Mouse (Mus musculus) forebrain, embryonic 16.5 days (tissue): ENCODE results near the gene Phactr1. TPM values are rescaled to one million over a fixed set of nuclear protein-coding genes. Genes with fewer than 3 reads are reported as not detected.
A peak's percentile ranks its signal among the peaks of the same experiment; 100 is the strongest.

ENCODE experiments used
- ATAC-seq: fragments of 200-750 bp; cut with Nextera tagmentation; 2 replicates; pipeline ENCODE4 v1.8.0; 2017; ENCODE audit warnings: mild to moderate bottlenecking, moderate library complexity
- H3K27ac ChIP-seq: fragments of 300-500 bp; sonication (generic); 2 replicates; pipeline ENCODE4 v1.5.1; 2014; ENCODE audit warnings: low read length, control low read depth
- H3K27me3 ChIP-seq: fragments of 300-500 bp; sonication (generic); replicated peaks from 2 replicates; pipeline ENCODE4 v1.6.1; 2014; ENCODE audit warnings: low read length; ENCODE audit not compliant: control insufficient read depth, insufficient read depth
- H3K36me3 ChIP-seq: fragments of 300-500 bp; sonication (generic); 2 replicates; pipeline ENCODE4 v1.6.1; 2014; ENCODE audit not compliant: control insufficient read depth, insufficient read depth
- H3K4me1 ChIP-seq: fragments of 300-500 bp; sonication (generic); replicated peaks from 2 replicates; pipeline ENCODE4 v1.6.1; 2014; ENCODE audit warnings: low read length; ENCODE audit not compliant: control insufficient read depth, insufficient read depth
- H3K4me2 ChIP-seq: fragments of 300-500 bp; sonication (generic); 2 replicates; pipeline ENCODE4 v1.6.1; 2014; ENCODE audit warnings: mild to moderate bottlenecking, low read length, control low read depth
- H3K4me3 ChIP-seq: fragments of 300-500 bp; sonication (generic); replicated peaks from 2 replicates; pipeline ENCODE4 v1.5.1; 2014; ENCODE audit warnings: mild to moderate bottlenecking, low read length, control low read depth
- H3K9ac ChIP-seq: fragments of 300-500 bp; sonication (generic); replicated peaks from 2 replicates; pipeline ENCODE4 v1.6.1; 2014; ENCODE audit warnings: low read depth, low read length, control low read depth
- H3K9me3 ChIP-seq: fragments of 300-500 bp; sonication (generic); 2 replicates; pipeline ENCODE4 v1.6.1; 2016; ENCODE audit warnings: low read length; ENCODE audit not compliant: control insufficient read depth
- WGBS: fragments of 180-500 bp; shearing (Covaris S2); extraction: QIAGEN DNeasy Blood & Tissue Kit; methylation state at CpG from one replicate; pipeline ENCODE4 v1.1.7; 2014; 5-methylcytosine and 5-hydroxymethylcytosine counted together
- polyA plus RNA-seq: library from polyadenylated mRNA; unstranded; fragments of >200 nt; fragmentation: Nextera tagmentation; extraction: Ambion mirVana; gene quantifications from 2 replicates; pipeline ENCODE4 v1.2.1, GENCODE M21; 2015

The Phactr1 gene
- polyA plus RNA-seq, 1 experiment from 2014 or later: 82.7 TPM

GRCm38 (mm10) chr13:42709148-42709547 is 28.7 kb downstream of the Phactr1 start:
- Histone ChIP-seq H3K27me3 (no peaks in the 10 kb centered on the region), H3K4me1 (peaks cover 24% of the 10 kb centered on the region), H3K9me3 (no peaks in the 10 kb centered on the region), H3K4me2 (peak overlapping the region; percentile 57), H3K36me3 (no peaks in the 10 kb centered on the region), H3K4me3 (peak overlapping the region; percentile 66), H3K9ac (peak overlapping the region; percentile 86), H3K27ac (peak overlapping the region; percentile 44; the same call in 1 of the 2 replicates)
- 3% methylated on average over 11 of the region's 11 CpGs for WGBS
- peak; percentile 56 for ATAC-seq

- Histone ChIP-seq H3K4me2 (peak overlapping the region; percentile 57), H3K9me3 (no peaks in the 10 kb centered on the region), H3K9ac (peak overlapping the region; percentile 86), H3K4me1 (peaks cover 24% of the 10 kb centered on the region), H3K27me3 (no peaks in the 10 kb centered on the region), H3K36me3 (no peaks in the 10 kb centered on the region), H3K27ac (peak overlapping the region; percentile 75), H3K4me3 (peak overlapping the region; percentile 66)
- WGBS: under 1% methylated on average over 38 of the region's 39 CpGs
- ATAC-seq: peak; percentile 91
Observed at GRCm38 (mm10) chr13:42709611-42710331, 29.3 kb downstream of the Phactr1 start.

- Histone ChIP-seq H3K4me3 (no peak overlapping the region; the same call in 1 of the 2 replicates), H3K9me3 (no peaks in the 10 kb centered on the region), H3K9ac (no peak overlapping the region), H3K27ac (no peak overlapping the region), H3K4me2 (peak overlapping the region; percentile 40), H3K27me3 (no peaks in the 10 kb centered on the region), H3K4me1 (peaks cover 24% of the 10 kb centered on the region), H3K36me3 (no peaks in the 10 kb centered on the region)
- ATAC-seq: no peak
- 40% methylated on average over 2 of the region's 2 CpGs for WGBS
Observed at GRCm38 (mm10) chr13:42711510-42711909, 31.1 kb downstream of the Phactr1 start.

- Histone ChIP-seq H3K27me3 (no peaks in the 10 kb centered on the region), H3K9ac (no peak overlapping the region), H3K36me3 (peaks cover 4% of the 10 kb centered on the region), H3K9me3 (no peaks in the 10 kb centered on the region), H3K4me2 (no peak overlapping the region), H3K4me1 (no peaks in the 10 kb centered on the region), H3K4me3 (no peak overlapping the region), H3K27ac (no peak overlapping the region)
- WGBS: 35% methylated on average over 9 of the region's 9 CpGs
- ATAC-seq: peak; percentile 54; the same call in 1 of the 2 replicates
Observed at GRCm38 (mm10) chr13:42719401-42719800, 39.0 kb downstream of the Phactr1 start.

GRCm38 (mm10) chr13:42720135-42720534 is 39.7 kb downstream of the Phactr1 start:
- Histone ChIP-seq H3K36me3 (peaks cover 4% of the 10 kb centered on the region), H3K9ac (no peak overlapping the region), H3K27ac (no peak overlapping the region), H3K4me3 (no peak overlapping the region), H3K27me3 (no peaks in the 10 kb centered on the region), H3K4me2 (no peak overlapping the region), H3K4me1 (peaks cover 3% of the 10 kb centered on the region), H3K9me3 (no peaks in the 10 kb centered on the region)
- no peak for ATAC-seq
- 52% methylated on average over 4 of the region's 4 CpGs for WGBS

GRCm38 (mm10) chr13:42720648-42721047 is 40.2 kb downstream of the Phactr1 start:
- no peak overlapping the region for H3K4me2 ChIP-seq
- ATAC-seq: no peak
- H3K27ac ChIP-seq: no peak overlapping the region
- H3K9ac ChIP-seq: no peak overlapping the region
- no peak overlapping the region for H3K4me3 ChIP-seq
- peaks cover 8% of the 10 kb centered on the region for H3K4me1 ChIP-seq
- WGBS: 33% methylated on average over 1 of the region's 1 CpGs
- H3K27me3 ChIP-seq: no peaks in the 10 kb centered on the region
- H3K9me3 ChIP-seq: no peaks in the 10 kb centered on the region
- peaks cover 4% of the 10 kb centered on the region for H3K36me3 ChIP-seq

- Histone ChIP-seq H3K4me3 (no peak overlapping the region), H3K9ac (no peak overlapping the region), H3K27ac (no peak overlapping the region), H3K9me3 (no peaks in the 10 kb centered on the region), H3K36me3 (no peaks in the 10 kb centered on the region), H3K4me2 (no peak overlapping the region), H3K4me1 (peaks cover 12% of the 10 kb centered on the region), H3K27me3 (no peaks in the 10 kb centered on the region)
- ATAC-seq: no peak
- 90% methylated on average over 3 of the region's 3 CpGs for WGBS
Observed at GRCm38 (mm10) chr13:42724011-42724410, 43.6 kb downstream of the Phactr1 start.

GRCm38 (mm10) chr13:42725709-42726231 is 45.3 kb downstream of the Phactr1 start:
- 47% methylated on average over 7 of the region's 7 CpGs for WGBS
- Histone ChIP-seq H3K4me1 (peaks cover 12% of the 10 kb centered on the region), H3K9me3 (no peaks in the 10 kb centered on the region), H3K27me3 (no peaks in the 10 kb centered on the region), H3K36me3 (no peaks in the 10 kb centered on the region), H3K4me3 (no peak overlapping the region), H3K27ac (peak overlapping the region; percentile 69), H3K9ac (no peak overlapping the region; the same call in 1 of the 2 replicates), H3K4me2 (no peak overlapping the region)
- ATAC-seq: peak; percentile 88

- Histone ChIP-seq H3K27ac (0 out of 2 replicates have a peak overlapping the region, but pooled peaks have one; percentile 37), H3K27me3 (no peaks in the 10 kb centered on the region), H3K4me2 (no peak overlapping the region), H3K4me1 (peaks cover 3% of the 10 kb centered on the region; the same call in 1 of the 2 replicates), H3K4me3 (no peak overlapping the region), H3K36me3 (no peaks in the 10 kb centered on the region), H3K9me3 (no peaks in the 10 kb centered on the region), H3K9ac (no peak overlapping the region)
- no peak for ATAC-seq
- 67% methylated on average over 5 of the region's 5 CpGs for WGBS
Observed at GRCm38 (mm10) chr13:42737486-42737885, 57.1 kb downstream of the Phactr1 start.
